Mouse (Mus musculus) E14TG2a.4 (cell line): Measurements from ENCODE around the gene Rps6kc1.

Experiments
- CTCF ChIP-seq: conservative IDR thresholded peaks from 2 replicates; pipeline ENCODE4 v1.5.1; 2014; ENCODE audit warnings: low read length
- NANOG ChIP-seq: IDR thresholded peaks from 2 replicates; pipeline ENCODE4 v1.6.1; 2014; ENCODE audit warnings: borderline replicate concordance, low read length, mixed read lengths
- POU5F1 ChIP-seq: IDR thresholded peaks from 2 replicates; pipeline ENCODE4 v1.6.1; 2014; ENCODE audit warnings: low read length, borderline replicate concordance

DNA sequence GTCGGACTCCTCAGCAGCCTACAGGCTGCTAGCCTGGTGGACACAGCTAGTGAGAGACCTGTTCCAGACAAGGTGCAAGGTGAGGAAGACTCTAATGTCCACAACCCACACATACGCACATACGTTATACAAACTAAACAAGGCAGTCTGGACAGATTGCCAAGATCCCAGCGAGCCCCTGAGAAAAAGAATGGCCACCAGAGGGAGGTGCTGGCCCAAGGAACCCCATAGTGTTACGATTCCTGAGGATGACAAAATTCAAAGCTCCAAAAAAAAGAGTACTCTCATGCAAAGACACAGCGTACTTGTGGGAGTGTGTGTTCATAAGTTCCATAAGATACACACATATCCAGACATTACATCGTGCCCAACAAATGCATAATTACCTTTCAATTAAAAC, 141.8 kb downstream of the Rps6kc1 start:
- no peak for TF ChIP-seq CTCF
- no peak for TF ChIP-seq NANOG
- TF ChIP-seq POU5F1 = no peak
